Mouse (Mus musculus): Measurements from ENCODE around the gene Necab3.

Gene Necab3

GRCm38 (mm10) chr2:154571266-154571665 lies 12.6 kb upstream of the Necab3 start:
- no peak for DNase-seq

- DNase-seq: no peak
Measured at GRCm38 (mm10) chr2:154570666-154571065, 12.0 kb upstream of the Necab3 start.

GRCm38 (mm10) chr2:154569836-154570286 lies 11.2 kb upstream of the Necab3 start, which contains the start of gene E2f1:
Gene E2f1, minus strand, starts transcription at chr2:154569892.
- DNase-seq: peak; percentile 98

GRCm38 (mm10) chr2:154569071-154569748 lies 10.5 kb upstream of the Necab3 start:
- peak; percentile 80 for DNase-seq

GRCm38 (mm10) chr2:154568329-154569070 lies 9.8 kb upstream of the Necab3 start:
- no peak for DNase-seq

GRCm38 (mm10) chr2:154567766-154568165 lies 9.1 kb upstream of the Necab3 start:
- no peak for DNase-seq

GRCm38 (mm10) chr2:154566641-154567040 lies 8.0 kb upstream of the Necab3 start:
- DNase-seq: no peak

GRCm38 (mm10) chr2:154565562-154565961 lies 6.9 kb upstream of the Necab3 start:
- DNase-seq: no peak

- DNase-seq: no peak
Measured at GRCm38 (mm10) chr2:154563612-154564170, 5.0 kb upstream of the Necab3 start.

- DNase-seq: peak; percentile 47
Measured at GRCm38 (mm10) chr2:154557184-154557832, 1.4 kb downstream of the Necab3 start.

- no peak for DNase-seq
Measured at GRCm38 (mm10) chr2:154555235-154555634, 3.5 kb downstream of the Necab3 start.

- DNase-seq: peak; percentile 86
Measured at GRCm38 (mm10) chr2:154552424-154552907, 6.2 kb downstream of the Necab3 start.

GRCm38 (mm10) chr2:154551927-154552326 lies 6.8 kb downstream of the Necab3 start:
- DNase-seq: no peak

GRCm38 (mm10) chr2:154551476-154551875 lies 7.2 kb downstream of the Necab3 start, which contains the start of gene Actl10:
Gene Actl10, plus strand, starts transcription at chr2:154551776.
- DNase-seq: no peak

- DNase-seq: no peak
Measured at GRCm38 (mm10) chr2:154550937-154551336, 7.8 kb downstream of the Necab3 start.

- DNase-seq: no peak
Measured at GRCm38 (mm10) chr2:154549886-154550189, 8.9 kb downstream of the Necab3 start.

GRCm38 (mm10) chr2:154549127-154549885 lies 9.4 kb downstream of the Necab3 start:
- peak; percentile 83 for DNase-seq

- DNase-seq: no peak
Measured at GRCm38 (mm10) chr2:154548688-154549087, 10.0 kb downstream of the Necab3 start.

GRCm38 (mm10) chr2:154546711-154547110 lies 12.0 kb downstream of the Necab3 start, which contains the start of gene 1700003F12Rik:
Gene 1700003F12Rik, plus strand, starts transcription at chr2:154547085.
- DNase-seq: no peak

- DNase-seq: no peak
Measured at GRCm38 (mm10) chr2:154543567-154544347, 14.9 kb downstream of the Necab3 start.

- no peak for DNase-seq
Measured at GRCm38 (mm10) chr2:154541630-154542029, 17.1 kb downstream of the Necab3 start.

GRCm38 (mm10) chr2:154539720-154540119 lies 19.0 kb downstream of the Necab3 start:
- peak; percentile 63 for DNase-seq

Data from thymus, postnatal 4 days (tissue).